8 mouse cellular contexts compared by ENCODE assay signal in the genomic region with DNA sequence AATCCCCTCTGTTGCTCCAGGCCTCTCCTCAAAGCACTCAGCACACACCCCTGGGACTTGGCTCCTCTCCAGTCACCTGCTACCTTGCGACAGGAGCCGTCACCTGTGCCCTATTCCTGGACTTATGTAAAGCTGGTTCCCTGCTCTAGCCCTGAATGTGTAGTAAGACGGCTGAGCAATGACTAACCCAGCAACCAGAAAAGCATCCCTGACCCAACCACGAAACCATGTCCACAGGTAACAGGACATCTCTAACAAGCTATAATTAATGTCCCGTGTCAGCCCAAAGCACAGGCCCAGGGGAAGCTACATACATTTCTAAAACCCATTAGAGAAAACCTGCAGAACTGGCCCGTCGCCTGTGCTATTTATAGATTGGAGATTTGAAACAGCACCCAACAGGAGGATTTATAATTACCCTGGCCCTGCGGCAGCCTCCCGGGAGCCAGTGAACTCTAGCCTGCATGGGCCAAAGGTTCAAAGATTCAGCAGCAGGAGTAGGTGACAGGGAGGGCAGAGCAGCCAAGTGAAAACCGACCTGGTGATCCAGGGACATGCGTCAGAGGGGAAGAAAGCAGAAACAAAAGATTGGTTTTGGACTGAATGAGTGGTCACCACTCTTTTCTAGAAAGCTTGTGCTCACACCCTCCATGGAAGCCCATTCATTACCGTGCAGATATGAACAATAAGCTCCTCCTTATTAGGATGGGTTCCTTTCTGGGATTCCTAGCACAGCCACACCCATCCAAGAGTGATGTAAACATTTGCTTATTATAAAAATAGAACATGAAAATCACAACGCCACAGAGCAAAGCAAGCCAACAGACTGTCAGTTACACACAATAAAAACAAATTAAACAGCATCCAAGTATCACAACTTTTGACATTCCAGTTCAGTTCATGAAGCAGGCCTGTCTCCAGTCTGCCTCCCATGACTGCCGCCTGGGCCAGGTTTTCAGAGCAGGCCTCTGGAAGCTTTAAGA. TPM values are rescaled to one million over a fixed set of nuclear protein-coding genes. Genes with fewer than 3 reads are reported as not detected.
DNase-seq lines count a peak whose midpoint lies in the region; ATAC-seq lines count a peak whose summit lies in the region.

No protein-coding gene starts in this region.

- peak; percentile 58 for ATAC-seq in heart, embryonic 15.5 days (replicated peaks; ENCODE audit: insufficient number of reproducible peaks, insufficient read depth, low FRiP score, low read depth)
- no peak for ATAC-seq in midbrain, embryonic 13.5 days
- no peak for ATAC-seq in granulocyte monocyte progenitor cell, adult 5-6 weeks (replicated peaks; ENCODE audit: poor library complexity, severe bottlenecking)
- no peak for ATAC-seq in monocyte, adult 5-6 weeks (replicated peaks; ENCODE audit: insufficient number of reproducible peaks, low FRiP score, low TSS enrichment, poor library complexity, severe bottlenecking)

- no peaks in the 10 kb centered on the region for H3K9me3 ChIP-seq in heart, embryonic 15.5 days (replicated peaks)
- H3K9me3 ChIP-seq in midbrain, embryonic 13.5 days, result no peaks in the 10 kb centered on the region

- H3K36me3 ChIP-seq in heart, embryonic 15.5 days, result no peaks in the 10 kb centered on the region
- H3K36me3 ChIP-seq in midbrain, embryonic 13.5 days, result no peaks in the 10 kb centered on the region

- H3K4me1 ChIP-seq in heart, embryonic 15.5 days (replicated peaks), result peaks cover 30% of the 10 kb centered on the region
- H3K4me1 ChIP-seq in midbrain, embryonic 13.5 days (replicated peaks), result peaks cover 26% of the 10 kb centered on the region

- H3K27me3 ChIP-seq in heart, embryonic 15.5 days, result no peaks in the 10 kb centered on the region
- no peaks in the 10 kb centered on the region for H3K27me3 ChIP-seq in midbrain, embryonic 13.5 days

- no peak overlapping the region for H3K4me3 ChIP-seq in heart, embryonic 15.5 days
- no peak overlapping the region for H3K4me3 ChIP-seq in midbrain, embryonic 13.5 days (replicated peaks)

- peak overlapping the region; percentile 86 for H3K27ac ChIP-seq in heart, embryonic 15.5 days
- peak overlapping the region; percentile 37 for H3K27ac ChIP-seq in midbrain, embryonic 13.5 days

- H3K4me2 ChIP-seq in heart, embryonic 15.5 days, result peak overlapping the region; percentile 32
- H3K4me2 ChIP-seq in midbrain, embryonic 13.5 days (replicated peaks), result no peak overlapping the region

- WGBS in heart, embryonic 15.5 days, result 32% methylated on average over 14 of the region's 14 CpGs
- WGBS in midbrain, embryonic 13.5 days, result 51% methylated on average over 14 of the region's 14 CpGs

- no peak overlapping the region for H3K9ac ChIP-seq in heart, embryonic 15.5 days
- no peak overlapping the region for H3K9ac ChIP-seq in midbrain, embryonic 13.5 days (replicated peaks)

- DNase-seq in brain, adult 2 months (ENCODE audit: low read depth, low spot score), result peak; percentile 68
- peak; percentile 75 to 76 for DNase-seq in cerebellum, postnatal 10 days
- DNase-seq in kidney, postnatal 36 days, result peak; percentile 89 to 94
- no peak for DNase-seq in B cell, adult 2 months

RNA-seq across cellular contexts. Expression of gene Cmtm4, which starts 20.5 kb away (rescaled TPM):
- polyA plus RNA-seq in heart, embryonic 15.5 days (2015; fragmentation: Nextera tagmentation; extraction: Ambion mirVana), result 1.3 and 1.5 TPM in 2 replicates
- polyA plus RNA-seq in midbrain, embryonic 13.5 days (2015; fragmentation: Nextera tagmentation; extraction: Ambion mirVana), result 1.8 TPM in 2 replicates
- total RNA-seq in granulocyte monocyte progenitor cell, adult 5-6 weeks (2014; fragmentation: Nextera tagmentation), result 0.58 and 1.4 TPM in 2 replicates
- total RNA-seq in granulocyte monocyte progenitor cell, adult 5-6 weeks (2017), result 0.31 and 0.90 TPM in 2 replicates
- 0.19 to 0.97 TPM (median 0.64 TPM) in 3 replicates for total RNA-seq in monocyte, adult 5-6 weeks (2017)

RNA-seq across cellular contexts. Expression of gene Cmtm3, which starts 35.9 kb away (rescaled TPM):
- 82.3 and 90.3 TPM in 2 replicates for polyA plus RNA-seq in heart, embryonic 15.5 days (2015; fragmentation: Nextera tagmentation; extraction: Ambion mirVana)
- polyA plus RNA-seq in midbrain, embryonic 13.5 days (2015; fragmentation: Nextera tagmentation; extraction: Ambion mirVana), result 31.4 and 34.9 TPM in 2 replicates
- total RNA-seq in granulocyte monocyte progenitor cell, adult 5-6 weeks (2014; fragmentation: Nextera tagmentation), result 37.4 and 54.3 TPM in 2 replicates
- 16.2 and 18.6 TPM in 2 replicates for total RNA-seq in granulocyte monocyte progenitor cell, adult 5-6 weeks (2017)
- total RNA-seq in monocyte, adult 5-6 weeks (2017), result 14.1 to 17.1 TPM (median 16.7 TPM) in 3 replicates

RNA-seq across cellular contexts. Expression of gene Cmtm2b, which starts 53.1 kb away (rescaled TPM):
- polyA plus RNA-seq in heart, embryonic 15.5 days (2015; fragmentation: Nextera tagmentation; extraction: Ambion mirVana), result not detected in 2 replicates
- not detected in 2 replicates for polyA plus RNA-seq in midbrain, embryonic 13.5 days (2015; fragmentation: Nextera tagmentation; extraction: Ambion mirVana)
- not detected in 2 replicates for total RNA-seq in granulocyte monocyte progenitor cell, adult 5-6 weeks (2014; fragmentation: Nextera tagmentation)
- not detected in 2 replicates for total RNA-seq in granulocyte monocyte progenitor cell, adult 5-6 weeks (2017)
- 2.6 TPM in 1 of 3 replicates, not detected in the others for total RNA-seq in monocyte, adult 5-6 weeks (2017)

RNA-seq across cellular contexts. Expression of gene Gm11020, which starts 53.8 kb away (rescaled TPM):
- polyA plus RNA-seq in heart, embryonic 15.5 days (2015; fragmentation: Nextera tagmentation; extraction: Ambion mirVana), result not detected in 2 replicates
- polyA plus RNA-seq in midbrain, embryonic 13.5 days (2015; fragmentation: Nextera tagmentation; extraction: Ambion mirVana), result not detected in 2 replicates
- total RNA-seq in granulocyte monocyte progenitor cell, adult 5-6 weeks (2014; fragmentation: Nextera tagmentation), result not detected in 2 replicates
- not detected in 2 replicates for total RNA-seq in granulocyte monocyte progenitor cell, adult 5-6 weeks (2017)
- total RNA-seq in monocyte, adult 5-6 weeks (2017), result not detected in 3 replicates

Comparison
In these comparisons a context has a peak if more than half of its experiments do, and no peak if none do; other contexts are left out.
1. DNase-seq: peak in brain, adult 2 months (single experiment), cerebellum, postnatal 10 days (2 of 2) and kidney, postnatal 36 days (2 of 2); none in B cell, adult 2 months (0 of 2).